Mouse (Mus musculus) neural tube, embryonic 15.5 days (tissue): ENCODE results near the gene Ccdc6. TPM values are rescaled to one million over a fixed set of nuclear protein-coding genes. Genes with fewer than 3 reads are reported as not detected.

Experiments used
- ATAC-seq: fragments of 200-750 bp; cut with Nextera tagmentation; 2 replicates; pipeline ENCODE4 v1.8.0; 2017; ENCODE audit warnings: mild to moderate bottlenecking, moderate TSS enrichment, moderate library complexity; ENCODE audit not compliant: low FRiP score
- H3K27ac ChIP-seq: fragments of 300-500 bp; sonication (generic); replicated peaks from 2 replicates; pipeline ENCODE4 v1.5.1; 2015; ENCODE audit warnings: mild to moderate bottlenecking, inconsistent platforms
- H3K27me3 ChIP-seq: fragments of 300-500 bp; sonication (generic); replicated peaks from 2 replicates; pipeline ENCODE4 v1.6.1; 2015; ENCODE audit warnings: inconsistent platforms
- H3K36me3 ChIP-seq: fragments of 300-500 bp; sonication (generic); 2 replicates; pipeline ENCODE4 v1.6.1; 2015; ENCODE audit warnings: inconsistent platforms
- H3K4me1 ChIP-seq: fragments of 300-500 bp; sonication (generic); 2 replicates; pipeline ENCODE4 v1.6.1; 2015; ENCODE audit warnings: inconsistent platforms
- H3K4me2 ChIP-seq: fragments of 300-500 bp; sonication (generic); 2 replicates; pipeline ENCODE4 v1.6.1; 2015; ENCODE audit warnings: inconsistent platforms, mild to moderate bottlenecking, moderate library complexity
- H3K4me3 ChIP-seq: fragments of 300-500 bp; sonication (generic); replicated peaks from 2 replicates; pipeline ENCODE4 v1.5.1; 2015; ENCODE audit warnings: mild to moderate bottlenecking, inconsistent platforms
- H3K9ac ChIP-seq: fragments of 300-500 bp; sonication (generic); replicated peaks from 2 replicates; pipeline ENCODE4 v1.6.1; 2015; ENCODE audit warnings: mild to moderate bottlenecking, inconsistent platforms
- H3K9me3 ChIP-seq: fragments of 300-500 bp; sonication (generic); replicated peaks from 2 replicates; pipeline ENCODE4 v1.6.1; 2016; ENCODE audit warnings: inconsistent platforms
- WGBS: fragments of 180-500 bp; shearing (Covaris S2); methylation state at CpG from one replicate; pipeline ENCODE4 v1.1.7; 2015; ENCODE audit warnings: mixed read lengths; 5-methylcytosine and 5-hydroxymethylcytosine counted together
- polyA plus RNA-seq: library from polyadenylated mRNA; unstranded; fragments of >200 nt; fragmentation: Nextera tagmentation; extraction: Ambion mirVana; gene quantifications from 2 replicates; pipeline ENCODE4 v1.2.1, GENCODE M21; 2015

Ccdc6 gene
- polyA plus RNA-seq, result 22.3 and 22.7 TPM in 2 replicates

- Histone ChIP-seq H3K4me3 (peak within 1 kb of the TSS; percentile 99), H3K4me1 (peaks cover 50% of the 10 kb centered on the region), H3K36me3 (no peaks in the 10 kb centered on the region), H3K27me3 (no peaks in the 10 kb centered on the region), H3K9ac (peak within 1 kb of the TSS; percentile 96), H3K27ac (peak within 1 kb of the TSS; percentile 90), H3K9me3 (no peaks in the 10 kb centered on the region), H3K4me2 (peak within 1 kb of the TSS; percentile 85)
- ATAC-seq, result peak; percentile 88
- WGBS, result under 1% methylated on average over 43 of the region's 77 CpGs
Measured at GRCm38 (mm10) chr10:70096366-70097188, at the start of gene Ccdc6. Gene Ccdc6 (plus strand): TSS chr10:70097121.

GRCm38 (mm10) chr10:70049771-70050170 is 47.1 kb upstream of the Ccdc6 start:
- no peak for ATAC-seq
- Histone ChIP-seq H3K4me3 (no peak overlapping the region), H3K4me1 (no peaks in the 10 kb centered on the region), H3K27me3 (no peaks in the 10 kb centered on the region), H3K9me3 (no peaks in the 10 kb centered on the region), H3K27ac (no peak overlapping the region), H3K4me2 (no peak overlapping the region), H3K9ac (no peak overlapping the region), H3K36me3 (no peaks in the 10 kb centered on the region)
- 87% methylated on average over 7 of the region's 7 CpGs for whole genome bisulfite sequencing

- WGBS, result 89% methylated on average over 2 of the region's 2 CpGs
- H3K36me3 ChIP-seq, result no peaks in the 10 kb centered on the region
- no peak overlapping the region for H3K4me2 ChIP-seq
- H3K27me3 ChIP-seq, result no peaks in the 10 kb centered on the region
- no peak for ATAC-seq
- H3K9me3 ChIP-seq, result no peaks in the 10 kb centered on the region
- H3K4me1 ChIP-seq, result peaks cover 4% of the 10 kb centered on the region; the same call in 1 of the 2 replicates
- H3K9ac ChIP-seq, result no peak overlapping the region
- H3K27ac ChIP-seq, result no peak overlapping the region
- no peak overlapping the region for H3K4me3 ChIP-seq
Measured at GRCm38 (mm10) chr10:70055291-70055690, 41.6 kb upstream of the Ccdc6 start.

DNA sequence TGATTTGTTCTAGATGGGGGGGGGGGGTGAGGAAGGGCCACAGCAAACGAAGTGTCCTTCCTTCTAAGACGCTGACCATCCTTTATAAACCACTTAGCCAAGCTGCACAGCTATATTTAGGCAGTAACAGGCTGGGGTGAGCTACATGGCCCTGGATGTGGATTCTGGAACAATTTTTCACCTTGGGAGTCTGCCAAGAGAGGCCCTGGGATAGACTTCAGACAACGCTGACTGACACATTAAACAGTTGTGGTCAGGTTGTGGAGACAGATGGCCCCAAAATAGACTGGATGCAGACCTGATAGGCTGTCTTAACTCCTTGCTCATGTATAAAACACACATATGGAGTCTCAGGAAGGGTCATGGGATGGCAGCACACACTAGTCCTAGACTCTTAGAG is 39.9 kb upstream of the Ccdc6 start:
- ATAC-seq, result no peak
- Histone ChIP-seq H3K4me2 (no peak overlapping the region), H3K36me3 (no peaks in the 10 kb centered on the region), H3K27me3 (no peaks in the 10 kb centered on the region), H3K4me3 (no peak overlapping the region), H3K4me1 (peaks cover 9% of the 10 kb centered on the region), H3K9me3 (no peaks in the 10 kb centered on the region), H3K27ac (no peak overlapping the region), H3K9ac (no peak overlapping the region)
- 76% methylated on average over 3 of the region's 3 CpGs for WGBS

DNA sequence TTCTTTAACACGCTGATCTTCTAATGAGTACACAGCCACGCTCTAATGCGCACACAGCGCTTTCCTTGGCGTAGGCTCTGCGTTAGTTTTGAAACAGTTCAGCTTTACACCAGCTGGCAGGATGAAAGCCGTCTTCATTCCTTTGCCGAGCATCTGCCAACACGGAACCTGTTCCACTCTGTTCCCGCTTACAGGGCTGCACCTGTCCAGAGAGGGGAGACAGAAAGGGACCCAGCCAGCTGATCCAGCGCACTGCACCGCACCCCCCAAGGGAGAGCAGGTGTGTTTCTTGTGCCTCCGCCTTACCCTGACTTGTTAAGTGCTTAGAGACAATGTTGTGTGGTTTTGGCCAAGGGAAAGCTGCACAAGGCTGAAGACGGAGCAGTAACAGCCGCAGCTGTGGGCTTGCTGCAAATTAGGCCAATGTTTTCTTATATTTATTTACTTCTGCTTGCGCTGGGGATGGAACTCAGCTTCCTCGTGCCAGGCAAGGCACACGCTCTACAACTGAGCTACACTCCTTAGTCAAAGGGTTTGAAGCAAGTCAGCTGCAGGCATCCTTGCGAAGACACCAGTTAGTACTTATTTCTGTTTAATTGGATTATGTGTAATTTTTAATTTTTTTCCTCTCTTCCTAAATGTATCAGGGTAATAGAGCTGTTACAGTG is 36.8 kb upstream of the Ccdc6 start:
- ATAC-seq, result no peak

GRCm38 (mm10) chr10:70060689-70061081 is 36.2 kb upstream of the Ccdc6 start:
- H3K4me3 ChIP-seq, result no peak overlapping the region
- ATAC-seq, result no peak
- no peaks in the 10 kb centered on the region for H3K27me3 ChIP-seq
- 38% methylated on average over 10 of the region's 10 CpGs for WGBS
- no peak overlapping the region; the same call in 1 of the 2 replicates for H3K4me2 ChIP-seq
- no peaks in the 10 kb centered on the region for H3K9me3 ChIP-seq
- H3K4me1 ChIP-seq, result peaks cover 9% of the 10 kb centered on the region
- no peak overlapping the region for H3K9ac ChIP-seq
- H3K27ac ChIP-seq, result no peak overlapping the region
- H3K36me3 ChIP-seq, result no peaks in the 10 kb centered on the region

More for the DNA sequence above, 36.8 kb upstream of the Ccdc6 start:
- Histone ChIP-seq H3K9me3 (no peaks in the 10 kb centered on the region), H3K27ac (no peak overlapping the region), H3K4me3 (no peak overlapping the region), H3K9ac (no peak overlapping the region), H3K4me2 (peak overlapping the region; percentile 36), H3K27me3 (no peaks in the 10 kb centered on the region), H3K36me3 (no peaks in the 10 kb centered on the region), H3K4me1 (peaks cover 9% of the 10 kb centered on the region)
- 67% methylated on average over 19 of the region's 19 CpGs for WGBS

DNA sequence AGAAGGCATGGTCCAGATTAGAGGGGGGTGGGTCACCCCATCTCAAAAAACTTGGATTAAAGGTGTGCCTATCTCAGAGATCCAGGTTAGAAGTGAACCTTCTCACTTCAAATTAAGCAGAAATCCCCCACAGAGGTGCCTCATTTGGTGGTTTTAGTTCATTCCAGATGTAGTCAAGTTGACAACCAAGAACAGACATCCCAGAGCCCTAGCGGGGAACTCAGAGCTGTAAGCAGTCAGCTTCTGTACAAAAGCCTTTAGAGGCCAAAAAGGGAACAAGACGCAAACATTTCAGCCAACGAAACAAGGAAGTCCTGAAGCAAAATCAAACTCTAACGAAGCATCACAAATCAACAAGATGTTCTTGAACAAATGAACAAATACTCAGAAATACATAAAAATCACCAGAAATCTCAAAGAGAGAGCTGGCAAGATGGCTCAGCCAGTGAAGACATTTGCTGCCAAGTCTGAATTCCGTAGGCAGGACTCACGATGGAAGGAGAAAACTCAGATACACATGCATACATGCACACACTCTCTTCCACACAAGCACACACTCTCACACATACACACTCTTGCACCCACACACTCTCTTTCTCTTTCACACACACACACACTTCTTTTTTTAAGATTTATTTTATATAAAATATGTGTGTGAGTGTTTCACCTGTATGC is 32.9 kb upstream of the Ccdc6 start:
- H3K4me1 ChIP-seq, result peaks cover 16% of the 10 kb centered on the region
- H3K36me3 ChIP-seq, result no peaks in the 10 kb centered on the region
- no peaks in the 10 kb centered on the region for H3K27me3 ChIP-seq
- 90% methylated on average over 6 of the region's 6 CpGs for WGBS
- no peak overlapping the region for H3K4me2 ChIP-seq
- no peak overlapping the region for H3K27ac ChIP-seq
- no peak overlapping the region for H3K4me3 ChIP-seq
- H3K9ac ChIP-seq, result no peak overlapping the region
- no peak for ATAC-seq
- H3K9me3 ChIP-seq, result no peaks in the 10 kb centered on the region

GRCm38 (mm10) chr10:70065191-70065590 is 31.7 kb upstream of the Ccdc6 start:
- Histone ChIP-seq H3K9ac (no peak overlapping the region), H3K27me3 (no peaks in the 10 kb centered on the region), H3K4me2 (no peak overlapping the region), H3K4me3 (no peak overlapping the region), H3K36me3 (no peaks in the 10 kb centered on the region), H3K9me3 (no peaks in the 10 kb centered on the region), H3K27ac (no peak overlapping the region), H3K4me1 (peaks cover 13% of the 10 kb centered on the region)
- 77% methylated on average over 3 of the region's 3 CpGs for WGBS
- ATAC-seq, result no peak

DNA sequence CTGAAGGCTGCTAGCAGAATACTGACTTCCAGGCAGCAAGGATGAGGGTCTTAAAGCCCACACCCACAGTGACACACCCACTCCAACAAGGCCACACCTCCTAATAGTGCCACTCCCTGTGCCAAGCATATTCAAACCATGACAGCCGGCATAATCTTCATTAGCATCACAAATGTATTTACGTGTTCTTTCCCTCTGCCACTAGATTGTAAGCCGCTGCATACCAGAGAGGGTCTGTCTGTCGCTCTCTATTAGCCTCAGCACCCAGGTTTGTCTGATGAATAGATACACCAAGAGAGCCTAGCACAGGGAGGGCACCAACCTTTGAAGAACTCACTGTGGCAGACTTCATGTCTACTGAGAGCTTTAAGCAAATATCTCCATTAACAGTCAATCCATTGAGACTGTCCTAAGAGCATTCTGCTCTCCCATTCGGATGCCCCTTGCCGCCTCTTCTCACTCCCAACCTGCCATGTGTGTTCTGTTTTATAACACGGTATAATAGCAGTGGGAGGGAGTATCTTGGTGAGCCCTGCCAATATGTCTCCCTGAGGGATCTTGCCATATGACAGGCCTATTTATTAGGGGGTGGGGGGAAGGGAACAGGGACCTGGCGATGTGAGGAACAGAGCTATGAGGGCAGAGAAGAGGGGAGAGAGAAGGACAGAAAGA is 30.3 kb upstream of the Ccdc6 start:
- Histone ChIP-seq H3K27me3 (no peaks in the 10 kb centered on the region), H3K9ac (no peak overlapping the region), H3K4me1 (peaks cover 7% of the 10 kb centered on the region; the same call in 1 of the 2 replicates), H3K4me2 (no peak overlapping the region), H3K27ac (peak overlapping the region; percentile 41; the same call in 1 of the 2 replicates), H3K36me3 (no peaks in the 10 kb centered on the region), H3K4me3 (no peak overlapping the region), H3K9me3 (no peaks in the 10 kb centered on the region)
- 26% methylated on average over 8 of the region's 8 CpGs for WGBS
- peak; percentile 28 for ATAC-seq

DNA sequence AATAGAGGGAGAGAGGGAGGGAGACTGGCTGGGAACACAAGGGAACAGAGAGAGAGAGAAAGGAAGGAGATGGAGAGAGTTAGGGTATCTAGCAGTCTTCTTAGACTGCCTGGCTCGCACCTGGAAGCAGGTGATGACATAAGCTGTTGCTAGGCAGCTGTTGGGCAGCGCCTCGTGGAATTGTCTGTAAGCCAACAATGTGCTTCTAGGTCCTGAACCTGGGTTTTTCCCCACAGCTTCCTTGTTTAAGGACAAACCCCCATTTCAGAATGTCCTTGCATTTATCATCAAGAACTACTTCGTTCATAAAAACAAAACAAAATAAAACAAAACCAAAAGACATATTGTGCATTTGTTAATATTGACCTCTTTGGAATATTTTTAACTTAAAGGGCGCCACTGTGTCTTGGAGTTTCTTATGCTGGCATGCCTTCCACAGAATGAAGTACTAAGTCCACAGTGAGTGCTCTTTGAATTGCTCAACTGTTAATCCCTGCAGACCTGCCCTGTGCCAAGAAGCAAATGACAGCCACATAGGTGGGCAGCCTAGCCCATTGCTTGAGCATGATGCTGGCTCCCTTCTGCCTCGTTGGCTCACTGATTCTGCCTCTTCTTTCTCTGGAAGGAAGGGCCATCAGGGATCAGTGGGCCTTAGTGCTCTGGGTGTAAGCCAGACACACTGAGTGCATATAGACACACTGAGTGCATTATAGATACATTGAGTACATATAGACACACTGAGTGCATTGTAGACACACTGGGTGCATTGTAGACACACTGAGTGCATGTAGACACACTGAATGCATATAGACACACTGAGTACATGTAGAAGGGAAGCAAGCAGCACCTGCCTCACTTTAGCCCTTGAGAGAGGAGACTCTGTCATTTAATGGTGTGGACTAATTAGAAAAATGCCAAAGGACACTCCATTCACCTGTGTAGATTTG is 29.5 kb upstream of the Ccdc6 start:
- ATAC-seq, result peak; percentile 65
- Histone ChIP-seq H3K27me3 (no peaks in the 10 kb centered on the region), H3K9ac (no peak overlapping the region), H3K4me1 (peaks cover 7% of the 10 kb centered on the region; the same call in 1 of the 2 replicates), H3K9me3 (no peaks in the 10 kb centered on the region), H3K4me3 (no peak overlapping the region), H3K4me2 (no peak overlapping the region), H3K36me3 (no peaks in the 10 kb centered on the region), H3K27ac (peak overlapping the region; percentile 41; the same call in 1 of the 2 replicates)
- WGBS, result 60% methylated on average over 6 of the region's 6 CpGs
